Mouse (Mus musculus): ENCODE measurements at regions not wholly inside any gene's neighbourhood (a gene's known extent, or its start where the extent isn't known, plus 50 kb on each side); places are given as distances from the start of the nearest gene placed in this dataset.

DNA sequence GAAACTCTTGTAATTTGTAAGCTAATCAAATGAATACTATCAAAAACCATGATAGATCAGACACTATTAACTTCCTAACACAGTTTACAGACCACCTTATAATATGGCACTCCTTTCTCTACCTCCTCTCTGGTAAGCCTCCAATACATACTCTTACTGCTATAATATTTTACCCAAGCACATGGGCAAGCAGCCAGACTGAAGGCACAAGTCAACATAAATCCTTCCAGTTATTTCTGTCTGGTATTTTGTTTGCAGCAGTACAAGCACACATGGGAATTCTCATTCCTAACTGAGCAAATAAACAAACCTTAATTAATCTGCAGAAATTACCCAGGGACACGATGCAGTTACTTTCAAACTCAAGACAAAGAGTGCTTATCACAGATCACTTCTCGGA, 210.7 kb upstream of the Zc3h12c start:
- DNase-seq (ENCODE audit: low spot score in 2 of 2) = no peak

DNA sequence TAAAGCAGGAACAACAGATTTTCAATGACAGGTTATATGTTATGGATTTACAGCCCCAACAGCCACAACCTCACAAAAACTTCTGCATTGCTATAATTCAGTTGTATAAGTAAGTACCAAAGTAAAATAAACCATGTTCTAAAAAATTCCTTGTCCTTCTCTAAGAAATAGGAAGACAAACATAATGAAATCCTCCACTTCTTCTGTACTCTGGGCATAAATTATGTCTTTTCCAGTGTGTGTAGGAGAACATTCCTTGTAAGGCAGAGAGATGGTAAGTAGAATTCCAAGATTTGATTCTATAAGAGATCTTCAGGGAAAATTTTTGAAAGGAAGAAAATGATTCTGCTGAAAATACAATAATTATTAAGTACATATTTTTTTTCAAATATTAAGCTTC, 209.4 kb upstream of the Zc3h12c start:
- no peak for DNase-seq (ENCODE audit: low spot score in 2 of 2)

DNA sequence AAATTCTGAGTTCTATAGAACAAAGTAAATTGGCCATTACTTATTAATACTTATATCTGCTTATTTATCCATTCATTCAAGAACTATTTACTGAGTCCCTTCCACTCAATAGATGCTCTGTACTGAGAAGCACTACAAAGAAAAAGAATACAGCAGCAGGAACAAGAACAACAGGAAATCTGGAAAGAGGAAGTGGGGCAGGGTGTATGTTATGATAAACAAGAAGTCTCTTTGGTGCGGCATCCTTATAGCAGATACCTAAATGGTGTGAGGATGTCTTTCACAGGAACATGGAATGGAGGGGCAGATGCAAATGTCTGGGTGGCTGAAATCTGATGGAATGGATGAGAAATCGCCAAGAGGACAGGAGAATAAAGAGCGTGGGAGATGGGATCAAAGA, 208.5 kb upstream of the Zc3h12c start:
- no peak for DNase-seq (ENCODE audit: low spot score in 2 of 2)

DNA sequence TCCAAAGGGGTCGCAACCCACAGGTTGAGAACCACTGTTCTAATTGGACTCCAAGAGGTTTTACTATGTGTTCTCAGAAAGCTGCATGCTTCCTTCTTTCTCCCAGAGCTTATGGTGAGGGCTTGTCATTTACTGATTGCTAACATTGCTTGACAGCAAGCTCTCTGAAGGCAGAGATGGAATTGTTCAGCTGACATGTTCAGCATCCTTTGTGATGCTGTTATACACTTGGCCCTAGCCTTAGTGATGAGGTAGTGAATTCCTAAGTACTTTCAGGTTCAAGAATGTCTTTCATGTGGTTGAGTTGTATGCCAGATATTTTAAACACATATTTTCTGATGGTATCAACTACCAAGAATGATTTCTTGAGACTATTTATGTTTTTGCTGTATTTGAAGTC, 202.9 kb upstream of the Zc3h12c start:
- DNase-seq (ENCODE audit: low spot score in 2 of 2) = no peak

DNA sequence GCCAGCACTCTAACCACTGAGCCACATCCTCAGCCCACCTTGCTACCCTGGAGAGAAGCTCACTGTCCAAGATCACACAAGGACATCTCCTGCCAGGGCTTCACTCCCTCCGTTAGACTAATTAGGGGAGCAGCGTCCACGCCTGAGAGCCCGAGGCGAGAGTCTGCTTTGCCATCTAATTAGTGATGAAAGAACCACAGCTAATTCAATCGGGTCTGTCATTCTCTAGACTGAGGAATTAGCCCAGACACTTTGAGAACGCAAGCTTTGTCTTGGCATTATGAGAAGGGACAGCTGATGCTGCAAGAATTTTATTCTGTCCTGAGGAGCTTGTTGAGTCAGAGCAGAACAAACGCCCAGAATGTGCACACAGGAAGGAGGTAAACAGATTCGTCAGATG, 200.5 kb upstream of the Zc3h12c start:
- no peak for DNase-seq (ENCODE audit: low spot score in 2 of 2)

DNA sequence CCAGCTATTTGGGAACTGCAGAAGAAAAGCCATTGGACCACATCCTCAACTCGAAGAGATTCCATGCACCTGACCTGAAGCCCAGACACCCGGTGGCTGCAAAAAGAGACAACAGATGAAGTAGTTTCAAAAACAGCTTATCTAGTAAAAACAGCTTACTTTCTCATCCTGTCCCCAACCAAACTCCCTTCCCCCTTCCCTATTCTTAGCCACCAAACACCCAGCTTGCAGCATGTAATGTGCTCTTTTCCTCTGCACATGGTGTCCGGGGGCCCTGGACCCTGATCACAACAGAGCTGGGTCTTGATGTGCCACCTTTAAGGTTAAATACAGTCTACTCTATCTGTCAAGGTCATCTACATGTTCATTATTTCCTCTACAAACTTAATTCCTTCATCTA, 199.7 kb upstream of the Zc3h12c start:
- DNase-seq (ENCODE audit: low spot score in 2 of 2) = no peak

DNA sequence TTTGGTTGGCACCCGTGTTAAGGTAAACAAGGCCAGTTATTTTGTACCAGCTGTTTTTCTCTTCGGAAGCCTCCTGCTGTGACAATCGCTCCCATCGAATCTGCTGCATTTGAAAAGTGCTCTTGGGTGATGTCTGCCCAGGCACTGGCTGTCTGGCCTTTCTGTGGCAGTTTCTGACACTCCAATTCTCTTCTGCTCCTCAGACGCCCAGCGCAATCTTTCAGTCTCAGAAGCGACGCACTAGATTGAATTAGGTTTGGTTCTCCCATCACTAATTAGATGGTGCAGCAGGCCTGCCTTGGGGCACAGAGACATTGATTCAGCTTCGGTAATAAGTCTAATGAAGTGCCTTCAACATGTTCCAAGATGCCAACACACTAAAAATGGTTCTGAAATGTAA, 197.7 kb upstream of the Zc3h12c start:
- no peak for DNase-seq (ENCODE audit: low spot score in 2 of 2)

DNA sequence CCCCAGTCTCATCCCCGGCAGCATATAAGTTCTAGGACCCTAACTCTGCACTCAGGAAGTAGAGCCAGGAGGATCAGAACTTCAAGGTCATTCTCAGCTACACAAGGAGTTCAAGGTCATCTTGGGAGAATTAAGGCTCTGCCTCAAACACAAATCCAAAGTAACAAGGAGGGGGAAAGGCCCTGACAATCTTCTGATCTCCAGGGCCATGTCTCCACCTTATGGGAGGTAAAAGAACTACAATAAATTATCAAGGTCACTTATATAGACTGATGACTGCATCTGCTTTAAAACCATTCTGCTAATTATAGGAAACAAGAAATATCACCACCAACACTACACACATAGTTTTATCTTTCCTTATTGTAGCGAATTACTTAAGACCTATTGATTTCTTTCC, 193.2 kb upstream of the Zc3h12c start:
- DNase-seq (ENCODE audit: low spot score in 2 of 2) = no peak

DNA sequence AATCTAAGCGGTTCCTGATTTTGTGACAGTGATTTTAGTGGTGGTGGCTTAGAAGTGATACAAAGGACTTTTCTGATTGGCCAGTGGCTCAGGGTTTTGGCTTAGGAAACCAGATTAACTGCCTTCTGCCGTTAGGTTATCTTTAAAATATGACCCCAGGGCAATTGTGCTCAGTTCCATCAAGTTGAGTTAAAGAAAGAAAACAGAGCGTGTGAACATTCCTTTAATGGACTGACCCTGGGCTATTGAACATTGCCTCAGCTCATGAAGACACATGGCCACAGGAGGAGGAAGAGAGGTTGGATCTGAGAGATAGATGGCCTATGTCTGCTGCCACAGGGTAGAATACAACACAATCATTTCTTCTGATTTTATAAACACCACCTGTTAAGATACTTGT, 191.0 kb upstream of the Zc3h12c start:
- no peak for DNase-seq (ENCODE audit: low spot score in 2 of 2)

DNA sequence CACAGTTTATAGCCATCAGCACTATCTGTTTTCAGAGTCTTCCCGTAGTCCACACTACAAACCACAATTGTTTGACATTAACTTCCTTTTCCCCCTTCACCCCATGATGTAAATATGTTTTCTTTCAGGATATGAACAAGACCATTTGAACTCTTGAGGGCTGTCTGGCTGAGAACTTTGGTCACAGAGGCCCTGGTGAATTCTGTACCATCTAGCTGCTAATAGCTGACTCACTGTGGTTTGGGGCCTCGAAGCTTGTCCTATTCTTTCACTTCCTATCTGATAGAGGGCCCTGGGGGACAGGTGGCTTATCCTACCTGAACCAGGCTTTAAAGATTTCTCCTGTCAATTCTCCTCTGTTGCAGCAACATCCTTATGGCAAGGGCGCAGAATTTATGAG, 188.2 kb upstream of the Zc3h12c start:
- no peak for DNase-seq (ENCODE audit: low spot score in 2 of 2)

DNA sequence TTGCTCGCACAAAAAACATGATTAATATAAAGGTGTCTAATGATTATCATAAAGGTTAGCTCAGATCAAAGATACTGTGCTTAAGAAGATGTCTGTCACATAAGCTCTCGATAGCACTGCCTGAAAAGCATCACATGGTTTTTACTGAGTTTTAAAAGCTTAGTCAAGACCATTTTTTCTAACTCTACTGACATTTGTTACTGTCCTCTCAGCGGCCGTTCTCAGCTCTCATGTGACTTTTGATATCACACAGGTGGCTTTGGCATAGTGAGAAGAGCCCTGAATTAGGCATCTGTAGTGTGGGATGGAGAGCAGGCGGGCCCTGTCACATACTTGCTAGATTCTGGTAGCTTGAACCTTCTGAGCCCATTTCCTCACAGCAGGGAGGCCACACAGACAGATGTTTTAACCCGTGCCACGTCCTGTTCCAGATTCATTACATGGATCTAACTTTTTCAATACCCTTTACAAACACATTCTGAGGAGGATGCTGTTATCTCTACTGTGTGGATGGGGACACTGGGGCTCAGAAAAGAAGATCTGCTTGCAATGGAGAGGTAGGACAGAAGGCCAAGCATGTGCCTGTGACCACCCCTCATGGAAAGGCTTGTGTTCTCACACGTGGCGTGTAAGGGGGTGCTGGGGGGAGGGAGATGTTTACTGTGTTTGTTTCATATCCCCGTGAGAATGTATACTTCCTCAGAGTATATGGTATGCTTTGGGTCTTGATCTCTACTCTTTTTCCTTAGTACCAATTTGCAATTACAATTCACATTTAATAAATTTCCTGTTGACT, 187.0 kb upstream of the Zc3h12c start:
- DNase-seq (ENCODE audit: low spot score in 2 of 2) = no peak

DNA sequence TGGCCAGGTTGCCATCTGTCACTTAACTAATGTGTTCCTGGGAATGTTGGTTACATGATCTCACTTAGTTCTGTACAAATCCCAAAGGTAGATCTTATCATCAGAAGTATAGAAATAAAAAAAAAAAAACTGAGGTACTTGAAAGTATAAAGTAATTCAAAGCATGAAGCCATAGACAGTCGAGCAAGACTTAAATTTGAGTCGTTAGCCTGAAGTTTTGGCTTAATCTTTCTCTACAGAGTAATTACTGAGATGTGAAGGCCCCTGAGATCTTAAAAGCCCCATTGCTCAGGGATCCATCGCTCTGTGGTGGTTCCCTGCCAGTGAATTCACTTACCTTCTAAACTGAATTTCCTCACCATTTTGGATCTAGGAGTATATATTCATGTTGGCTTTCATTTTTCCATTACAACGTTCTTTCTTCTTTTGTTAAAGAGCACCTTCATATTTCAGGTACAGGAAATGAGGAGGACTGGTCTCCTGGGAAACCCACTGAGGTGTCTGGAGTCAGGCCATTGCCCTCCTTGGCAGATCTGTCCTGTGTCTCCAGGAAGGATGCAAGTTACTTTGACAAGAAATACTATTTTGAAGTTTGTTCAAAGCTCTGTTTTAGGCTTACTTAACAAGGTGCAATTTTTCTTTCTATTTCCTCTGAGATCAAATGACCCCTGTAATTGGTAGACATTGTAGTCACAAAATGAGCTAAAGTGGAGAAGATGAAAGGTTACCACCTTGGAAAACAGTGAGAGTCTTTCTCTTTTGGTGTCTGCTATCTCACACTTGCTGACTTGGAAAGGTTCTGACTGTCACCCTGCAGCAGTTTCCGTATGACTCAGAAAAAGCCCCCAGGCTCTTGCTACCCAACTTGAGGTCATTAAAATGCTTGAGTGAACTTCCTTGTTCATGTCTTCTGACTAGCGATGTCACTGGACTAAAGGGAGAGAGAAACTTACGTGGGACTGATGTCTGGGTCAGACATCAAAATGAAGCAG, 180.5 kb upstream of the Zc3h12c start:
- no peak for DNase-seq (ENCODE audit: low spot score in 2 of 2)

DNA sequence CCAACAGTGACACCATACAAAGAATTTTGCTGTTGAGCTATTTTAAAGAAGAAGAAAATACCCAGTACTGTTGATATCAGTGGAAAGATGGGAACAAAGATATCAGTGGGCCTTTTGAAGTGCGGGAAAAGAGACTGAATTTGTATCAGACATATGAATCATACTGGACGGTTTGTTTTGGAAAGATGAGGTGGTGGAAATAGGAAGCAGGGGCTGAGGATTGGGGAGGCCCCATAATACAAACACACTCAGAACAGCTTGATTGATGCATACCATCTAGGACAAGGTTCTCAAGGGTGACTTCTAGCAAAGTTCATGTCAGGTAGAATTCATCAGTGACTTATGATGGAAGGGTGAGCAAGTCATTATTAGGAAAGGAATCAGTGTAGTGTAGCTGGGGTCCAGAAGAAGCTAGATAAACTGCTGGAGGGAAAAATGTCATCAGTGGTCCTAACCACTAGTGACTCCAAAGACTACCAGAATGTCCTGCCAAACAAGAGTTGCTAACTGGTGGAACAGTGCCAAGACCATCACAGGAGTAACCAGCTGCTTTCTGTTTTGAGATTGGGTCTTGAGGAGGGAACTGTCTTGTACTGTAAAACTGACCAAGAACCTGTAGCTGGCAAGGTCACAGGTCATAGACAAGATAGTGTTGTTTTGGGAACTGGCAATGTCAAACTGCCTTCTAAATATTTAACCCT, 176.0 kb upstream of the Zc3h12c start:
- no peak for DNase-seq (ENCODE audit: low spot score in 2 of 2)

DNA sequence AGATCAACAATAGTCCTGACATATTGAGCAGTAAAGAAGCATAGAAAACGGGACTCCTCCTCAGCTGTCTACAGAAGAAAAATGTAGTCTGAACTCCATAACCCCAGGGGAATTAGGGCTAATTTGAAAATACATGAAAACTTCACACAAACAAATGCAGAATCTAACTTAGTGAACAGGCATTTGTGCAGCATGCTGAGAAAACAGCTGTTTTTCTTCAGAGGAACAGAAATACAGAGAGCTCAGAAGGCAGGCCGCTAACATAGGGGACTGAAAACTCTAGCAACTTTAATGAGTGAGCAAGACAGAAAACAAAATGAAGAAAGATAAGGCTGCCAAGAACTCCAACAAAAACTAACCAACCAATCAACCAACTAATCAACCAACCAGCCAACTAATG, 172.7 kb upstream of the Zc3h12c start:
- DNase-seq (ENCODE audit: low spot score in 2 of 2) = no peak

DNA sequence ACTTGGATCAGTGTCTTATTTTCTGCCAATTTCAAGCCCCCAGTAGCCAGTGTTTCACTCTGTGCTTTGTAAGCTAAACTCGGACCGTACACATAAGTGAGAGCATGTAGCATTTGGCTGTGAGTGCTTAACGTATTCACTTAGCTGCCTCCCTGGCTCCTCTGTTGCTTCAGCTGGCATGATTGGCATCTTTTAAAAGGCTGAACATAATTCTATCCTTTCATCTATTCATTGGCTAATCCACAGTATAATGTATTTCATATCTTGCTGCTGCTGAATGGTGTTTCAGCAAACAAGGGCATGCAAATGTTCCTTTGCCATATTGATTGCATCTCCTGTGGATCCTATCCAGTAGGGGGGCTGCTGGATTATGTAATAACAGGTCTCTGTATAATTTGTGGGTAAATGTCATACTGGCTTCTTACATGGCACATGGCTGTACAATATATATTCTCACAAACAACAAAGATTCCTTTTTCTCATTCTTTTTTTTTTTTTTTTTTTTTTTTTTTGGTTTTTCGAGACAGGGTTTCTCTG, 169.5 kb upstream of the Zc3h12c start:
- DNase-seq (ENCODE audit: low spot score in 2 of 2) = no peak

DNA sequence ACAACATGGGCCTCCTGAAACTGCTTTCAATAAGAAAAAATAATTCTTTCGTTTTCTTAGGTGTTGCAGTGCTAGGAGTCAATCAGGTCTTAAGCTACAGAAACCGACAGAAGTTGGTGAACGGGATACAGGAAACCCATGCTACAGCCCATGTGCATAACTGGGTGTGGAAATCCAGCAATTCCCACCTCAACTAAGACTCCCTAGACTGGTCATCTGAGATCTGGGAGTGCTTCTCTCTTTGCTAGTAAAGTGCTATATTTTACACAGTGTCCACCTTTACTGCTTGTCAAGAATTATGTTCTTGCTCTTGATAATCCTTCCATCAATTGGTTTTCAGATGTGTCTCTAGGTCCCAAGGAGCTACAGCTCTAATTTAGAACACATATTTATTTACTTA, 166.4 kb upstream of the Zc3h12c start:
- no peak for DNase-seq (ENCODE audit: low spot score in 2 of 2)

DNA sequence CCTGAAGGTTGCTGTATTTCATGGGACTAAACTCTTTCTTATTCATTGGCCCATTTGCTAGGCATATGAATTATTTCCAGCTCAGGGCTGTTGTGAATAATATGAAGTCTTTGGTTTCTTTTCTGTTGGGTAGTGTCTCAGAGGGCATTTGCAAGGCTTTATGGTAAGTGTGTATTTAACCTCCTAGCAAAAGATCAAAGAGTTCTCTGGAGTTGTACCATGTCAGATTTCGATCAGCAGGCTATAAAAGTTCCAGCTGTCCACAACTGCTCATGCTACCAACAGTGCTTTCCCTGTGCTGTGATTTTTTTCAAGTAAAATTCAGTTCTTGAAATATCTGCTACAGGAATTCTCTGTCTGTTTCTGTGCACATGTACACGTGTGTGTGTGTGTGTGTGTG, 165.5 kb upstream of the Zc3h12c start:
- no peak for DNase-seq (ENCODE audit: low spot score in 2 of 2)

DNA sequence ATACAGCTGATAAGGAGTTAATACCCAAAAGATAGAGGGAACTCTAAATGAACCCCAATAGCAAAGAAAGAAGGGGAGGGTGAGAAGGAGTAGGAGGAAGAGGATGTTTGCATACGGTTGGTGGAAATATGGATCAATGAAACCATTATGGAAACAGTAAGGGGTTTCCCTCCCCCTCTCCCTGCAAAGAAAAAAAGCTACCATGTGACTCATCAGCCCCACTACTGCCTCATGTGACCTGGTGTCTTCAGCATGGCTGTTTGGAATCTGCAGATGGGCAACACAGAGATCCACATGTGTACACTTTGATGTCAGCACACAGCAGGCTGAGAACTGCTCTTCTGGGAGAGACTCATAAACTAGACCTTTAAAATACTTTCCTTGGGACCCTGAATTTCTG, 163.4 kb upstream of the Zc3h12c start:
- no peak for DNase-seq (ENCODE audit: low spot score in 2 of 2)

DNA sequence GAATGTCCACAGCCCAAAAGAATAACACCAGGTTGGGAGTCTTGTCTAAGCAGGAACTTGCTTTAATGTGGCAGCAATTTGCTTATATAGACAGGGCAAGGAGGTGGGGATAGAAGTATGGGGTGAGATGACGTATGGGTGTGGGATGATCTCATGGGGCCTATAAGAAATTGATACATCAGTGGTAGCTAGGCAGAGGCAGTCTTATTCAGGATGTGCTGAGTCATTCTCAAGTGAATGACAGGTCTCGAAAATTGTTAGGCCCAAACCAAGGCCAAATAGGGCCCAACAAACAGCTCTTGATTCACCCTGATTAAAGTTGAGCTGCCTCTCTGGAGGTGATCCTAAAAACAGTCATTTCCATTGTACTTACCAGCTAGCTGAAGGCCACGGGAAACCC, 162.3 kb upstream of the Zc3h12c start:
- no peak for DNase-seq (ENCODE audit: low spot score in 2 of 2)

DNA sequence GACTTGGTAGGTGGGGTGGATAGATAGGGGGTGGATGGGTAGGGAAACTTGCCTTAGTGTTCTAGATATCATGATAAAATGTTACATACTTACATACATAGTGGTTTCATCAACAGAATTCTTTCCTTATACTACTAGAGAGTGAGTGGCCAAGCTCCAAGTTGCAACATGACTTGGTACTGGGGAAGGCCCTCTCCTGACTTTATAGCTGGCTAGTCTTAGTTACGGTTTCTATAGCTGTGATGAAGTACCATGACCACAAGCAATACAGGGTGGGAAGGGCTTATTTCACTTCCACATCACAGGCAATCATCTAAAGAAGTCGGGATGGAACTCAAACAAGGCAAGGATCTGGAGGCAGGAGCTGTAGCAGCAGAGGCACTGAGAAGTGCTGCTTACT, 156.0 kb upstream of the Zc3h12c start:
- DNase-seq (ENCODE audit: low spot score in 2 of 2) = no peak

DNA sequence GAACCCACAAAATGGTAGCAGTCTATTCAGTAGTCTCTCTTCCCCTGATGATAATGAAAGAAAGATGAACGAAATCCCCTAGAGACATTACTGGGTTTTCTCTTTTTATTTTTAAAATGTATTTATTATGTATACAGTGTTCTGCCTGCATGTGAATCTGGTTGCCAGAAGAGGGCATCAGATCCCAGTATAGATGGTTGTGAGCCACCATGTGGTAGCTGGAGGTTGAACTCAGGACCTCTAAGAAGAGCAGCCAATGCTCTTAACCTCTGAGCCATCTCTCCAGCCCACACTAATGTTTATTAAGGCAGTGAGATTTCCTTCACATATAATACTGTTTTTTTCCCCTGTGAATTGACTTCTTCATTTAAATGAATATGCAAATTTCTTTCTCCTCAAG, 155.4 kb upstream of the Zc3h12c start:
- DNase-seq (ENCODE audit: low spot score in 2 of 2) = no peak

DNA sequence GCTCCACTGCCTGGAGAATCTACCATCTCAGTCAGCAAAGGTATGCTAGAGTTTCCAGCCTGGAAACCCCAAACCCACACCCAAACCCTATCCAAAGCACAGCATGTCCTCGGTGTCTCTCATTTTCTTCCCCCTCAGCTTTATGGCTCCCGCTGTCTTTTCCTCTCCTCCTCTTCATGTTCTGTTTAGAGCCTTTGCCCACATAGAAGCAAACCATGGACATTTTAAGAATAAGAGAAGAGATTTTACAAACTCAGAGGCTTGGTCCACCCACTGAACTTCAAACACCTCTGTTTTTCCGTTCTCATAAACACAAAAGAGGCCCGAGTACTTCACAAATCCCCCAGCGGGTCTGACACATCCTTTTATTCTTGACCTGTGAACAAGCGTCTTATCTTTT, 154.9 kb upstream of the Zc3h12c start:
- DNase-seq (ENCODE audit: low spot score in 2 of 2) = no peak
